In the genomic region with DNA sequence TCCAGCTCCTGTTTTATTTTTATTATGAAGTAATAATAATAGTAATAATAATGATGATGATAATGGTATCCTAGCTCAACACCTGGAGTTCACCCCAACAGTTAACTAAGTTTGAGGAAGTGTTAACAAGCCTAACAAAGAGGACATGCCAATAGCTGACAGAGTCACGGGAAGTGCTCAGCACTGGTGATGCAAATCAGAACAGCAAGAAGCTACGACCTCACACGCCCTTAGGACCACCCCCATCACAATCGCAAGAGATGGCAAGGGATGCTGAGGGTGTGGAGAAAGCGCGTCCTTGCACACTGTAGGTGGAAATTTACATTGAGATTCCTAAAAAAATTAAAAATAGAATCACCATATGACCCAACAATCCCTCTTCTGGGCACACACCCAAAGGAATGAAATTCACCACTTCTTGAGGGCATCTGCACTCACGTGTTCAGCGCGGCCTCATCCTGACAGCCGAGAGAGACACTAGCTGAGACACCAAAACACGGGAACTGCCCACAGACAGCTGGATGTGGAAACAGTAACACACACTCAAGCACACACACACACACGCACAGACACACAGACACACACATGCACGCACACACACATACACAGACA, we compare ENCODE assay signal across 19 mouse cellular contexts. TPM values are rescaled to one million over a fixed set of nuclear protein-coding genes. Genes with fewer than 3 reads are reported as not detected.
DNase-seq lines count a peak whose midpoint lies in the region; ATAC-seq and TF ChIP-seq lines count a peak whose summit lies in the region.
"Had no signal": no experiment of that assay in that cellular context is flagged by ENCODE, and none has a peak within 500 bp of the region (broad histone marks: within the 10 kb centered on the region; RNA-seq: fewer than 3 reads in every experiment).

No protein-coding gene starts in this region.

- H3K4me2 ChIP-seq in heart, postnatal 0 days (ENCODE audit: low read depth, low read length): no peak overlapping the region
- H3K4me2 ChIP-seq: forebrain, embryonic 15.5 days; heart, embryonic 15.5 days; midbrain, embryonic 15.5 days; neural tube, embryonic 12.5 days had no signal

- no peak overlapping the region for H3K4me3 ChIP-seq in heart, postnatal 0 days (ENCODE audit: low read depth, low read length)
- H3K4me3 ChIP-seq in C2C12 (ENCODE audit: insufficient read depth, poor library complexity, severe bottlenecking): no peak overlapping the region
- H3K4me3 ChIP-seq in left cerebral cortex, adult 2 months: no peak overlapping the region
- H3K4me3 ChIP-seq: forebrain, embryonic 15.5 days; heart, embryonic 15.5 days; limb, embryonic 10.5 days; midbrain, embryonic 15.5 days; neural tube, embryonic 12.5 days had no signal

- no peak overlapping the region for H3ac ChIP-seq in C2C12 (ENCODE audit: control insufficient read depth, insufficient read length, low read depth)

- DNase-seq in heart, postnatal 0 days (ENCODE audit: low spot score): peak; percentile 57
- no peak for DNase-seq in heart, postnatal 25 days (ENCODE audit: low spot score)
- DNase-seq in adipocyte (ENCODE audit: low spot score): peak; percentile 26
- DNase-seq in telencephalon, adult 2 months (ENCODE audit: low read depth, low spot score): peak; percentile 26
- DNase-seq in left cerebral cortex, adult 2 months (ENCODE audit: extremely low spot score in 1 of 2, low spot score in 2 of 2): no peak
- no peak for DNase-seq in kidney, postnatal 10 days
- DNase-seq: adrenal gland, postnatal 25 days; cerebellum, adult 9-10 months; gastrocnemius, postnatal 25 days; kidney, adult 11 months; lung, postnatal 4 days; thymus, postnatal 14 days had no signal

- H3K9me3 ChIP-seq in heart, postnatal 0 days (replicated peaks; ENCODE audit: control insufficient read depth, low read length): no peaks in the 10 kb centered on the region; the same call in 1 of the 2 replicates
- H3K9me3 ChIP-seq: forebrain, embryonic 15.5 days; heart, embryonic 15.5 days; limb, embryonic 10.5 days; midbrain, embryonic 15.5 days had no signal

- H3K4me1 ChIP-seq in heart, postnatal 0 days (ENCODE audit: control insufficient read depth, insufficient read depth): peaks cover 30% of the 10 kb centered on the region
- H3K4me1 ChIP-seq: neural tube, embryonic 12.5 days had no signal

- no peaks in the 10 kb centered on the region for H3K36me3 ChIP-seq in heart, postnatal 0 days (replicated peaks; ENCODE audit: control insufficient read depth, insufficient read depth, low read length)
- H3K36me3 ChIP-seq in C2C12 (ENCODE audit: control insufficient read depth, insufficient read depth): peaks cover 42% of the 10 kb centered on the region

- peaks cover 86% of the 10 kb centered on the region for H3K79me3 ChIP-seq in C2C12 (ENCODE audit: low read depth)

- H3K27ac ChIP-seq in heart, postnatal 0 days (ENCODE audit: low read depth): 0 out of 2 replicates have a peak overlapping the region, but pooled peaks have one; percentile 17
- no peak overlapping the region for H3K27ac ChIP-seq in left cerebral cortex, adult 2 months
- H3K27ac ChIP-seq: forebrain, embryonic 15.5 days; heart, embryonic 15.5 days; limb, embryonic 10.5 days; midbrain, embryonic 15.5 days; neural tube, embryonic 12.5 days had no signal

- no peak for TF ChIP-seq CTCF in heart, postnatal 0 days (IDR thresholded peaks at IDR 0.05; ENCODE audit: low read depth)
- TF ChIP-seq CTCF in C2C12 (IDR thresholded peaks at IDR 0.05; ENCODE audit: control insufficient read depth, insufficient read depth, insufficient read length): no peak
- TF ChIP-seq CTCF in left cerebral cortex, adult 2 months (IDR thresholded peaks at IDR 0.05): no peak

- intact Hi-C loops in heart, postnatal 25 days (cut with DNase I): no loop called here
- intact Hi-C loops in left cerebral cortex, adult 2 months (cut with DNase I): no loop called here

- peak; percentile 47; the same call in 1 of the 2 replicates for ATAC-seq in heart, postnatal 0 days (ENCODE audit: insufficient read depth, low read depth)
- ATAC-seq: activated CD4-positive, CD25-positive, alpha-beta regulatory T cell, adult 4 months; forebrain, embryonic 15.5 days; midbrain, embryonic 15.5 days had no signal

- H3K9ac ChIP-seq in heart, postnatal 0 days (replicated peaks; ENCODE audit: low read depth, low read length): no peak overlapping the region
- H3K9ac ChIP-seq: forebrain, embryonic 15.5 days; heart, embryonic 15.5 days; midbrain, embryonic 15.5 days; neural tube, embryonic 12.5 days had no signal

- no peaks in the 10 kb centered on the region for H3K27me3 ChIP-seq in heart, postnatal 0 days (ENCODE audit: control insufficient read depth, insufficient read depth, low read length)
- H3K27me3 ChIP-seq in C2C12 (ENCODE audit: control insufficient read depth, insufficient read depth, insufficient read length): no peaks in the 10 kb centered on the region
- H3K27me3 ChIP-seq: forebrain, embryonic 15.5 days; heart, embryonic 15.5 days; midbrain, embryonic 15.5 days; neural tube, embryonic 12.5 days had no signal

- TF ChIP-seq EP300 in heart, postnatal 0 days (IDR thresholded peaks at IDR 0.05; ENCODE audit: low read depth): no peak

- 42% methylated on average over 13 of the region's 13 CpGs for WGBS in heart, postnatal 0 days

- peaks cover 95% of the 10 kb centered on the region for H3K79me2 ChIP-seq in C2C12 (ENCODE audit: control insufficient read depth, insufficient read depth)

TF ChIP-seq in C2C12, 6 proteins besides CTCF, POLR2A, EP300 and RAD21:
- TF ChIP-seq USF1 (IDR thresholded peaks at IDR 0.05; ENCODE audit: low read depth) (peak; percentile 8), MYOD1 (IDR thresholded peaks at IDR 0.05; ENCODE audit: control insufficient read depth, insufficient read length, low read depth) (no peak)

RNA-seq across cellular contexts. Expression of gene Slc38a1, which starts 11.5 kb away (rescaled TPM):
- 52.4 and 57.8 TPM in 2 replicates for total RNA-seq in heart, postnatal 0 days (2014; rRNA removed; ENCODE audit: low replicate concordance)
- polyA plus RNA-seq in heart, postnatal 0 days (2015; fragmentation: Nextera tagmentation; extraction: Ambion mirVana): 43.6 and 56.7 TPM in 2 replicates
- total RNA-seq in heart, postnatal 25 days (2021): 10 to 100 TPM; 17.0 to 21.2 TPM
- polyA plus RNA-seq in C2C12 (2012; fragmentation: generic; extraction: Trizol): 31.8 TPM
- 100 to 1,000 TPM; 111 to 116 TPM for total RNA-seq in left cerebral cortex, adult 2 months (2021)

Comparison
In these comparisons a context has a peak if more than half of its experiments do, and no peak if none do; other contexts are left out.
1. DNase-seq: peak in heart, postnatal 0 days (single experiment), adipocyte (single experiment) and telencephalon, adult 2 months (single experiment); none in heart, postnatal 25 days (single experiment), left cerebral cortex, adult 2 months (0 of 2) and kidney, postnatal 10 days (single experiment).